ENCODE assay signal across 8 mouse cellular contexts in the genomic region with DNA sequence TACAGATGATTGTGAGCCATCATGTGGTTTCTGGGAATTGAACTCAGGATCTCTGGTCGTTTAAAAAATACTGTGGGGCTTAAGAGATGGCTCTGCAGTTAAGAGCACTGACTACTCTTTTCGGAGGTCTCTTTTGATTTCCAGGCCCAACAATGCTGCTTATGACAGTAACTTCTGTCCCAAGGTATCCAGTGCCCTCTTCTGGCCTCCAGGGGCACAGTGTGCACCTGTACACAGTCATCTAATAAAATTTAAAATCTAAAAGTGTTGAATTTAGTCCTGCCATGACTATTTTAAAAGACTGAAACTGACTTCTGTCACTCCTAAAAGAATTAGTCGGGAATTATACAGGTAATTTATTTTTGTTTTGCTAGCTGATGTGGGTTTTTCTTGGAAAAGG. TPM values are rescaled to one million over a fixed set of nuclear protein-coding genes. Genes with fewer than 3 reads are reported as not detected.
DNase-seq lines count a peak whose midpoint lies in the region; ATAC-seq and TF ChIP-seq lines count a peak whose summit lies in the region.

No protein-coding gene starts in this region.

- H3K36me3 ChIP-seq in ES-Bruce4 (ENCODE audit: control insufficient read depth, insufficient read depth, low read length, poor library complexity, severe bottlenecking): no peaks in the 10 kb centered on the region
- no peaks in the 10 kb centered on the region for H3K36me3 ChIP-seq in embryonic facial prominence, embryonic 15.5 days
- H3K36me3 ChIP-seq in midbrain, embryonic 10.5 days: no peaks in the 10 kb centered on the region

- peak overlapping the region; percentile 85; the same call in 1 of the 2 replicates for H3K4me2 ChIP-seq in embryonic facial prominence, embryonic 15.5 days (replicated peaks)

- TF ChIP-seq POLR2A in ES-Bruce4 (IDR thresholded peaks at IDR 0.05; ENCODE audit: insufficient read depth, low read length): no peak

- H3K4me1 ChIP-seq in ES-Bruce4 (ENCODE audit: control insufficient read depth, insufficient read depth, low read length): no peaks in the 10 kb centered on the region
- H3K4me1 ChIP-seq in embryonic facial prominence, embryonic 15.5 days: peaks cover 5% of the 10 kb centered on the region; the same call in 1 of the 2 replicates
- H3K4me1 ChIP-seq in midbrain, embryonic 10.5 days: peaks cover 9% of the 10 kb centered on the region

- 45% methylated on average over 3 of the region's 3 CpGs for WGBS in embryonic facial prominence, embryonic 15.5 days
- 52% methylated on average over 3 of the region's 3 CpGs for WGBS in midbrain, embryonic 10.5 days

- peaks cover 17% of the 10 kb centered on the region for H3K9me3 ChIP-seq in ES-Bruce4 (replicated peaks; ENCODE audit: control insufficient read depth, insufficient read depth, low read length, poor library complexity, severe bottlenecking)
- no peaks in the 10 kb centered on the region for H3K9me3 ChIP-seq in embryonic facial prominence, embryonic 15.5 days (replicated peaks)
- H3K9me3 ChIP-seq in midbrain, embryonic 10.5 days (replicated peaks): no peaks in the 10 kb centered on the region

- DNase-seq in kidney, adult 9 months: peak; percentile 9
- DNase-seq in kidney, adult 18-20 months: no peak
- no peak for DNase-seq in midbrain, embryonic 10.5 days (ENCODE audit: low spot score)
- no peak for DNase-seq in adrenal gland, adult 18-20 months (ENCODE audit: low spot score in 2 of 2)
- DNase-seq in layer of hippocampus, postnatal 25 days (ENCODE audit: extremely low spot score in 1 of 2, low spot score in 1 of 2): no peak
- DNase-seq in ovary, adult 18-20 months (ENCODE audit: low spot score): no peak

- TF ChIP-seq CTCF in ES-Bruce4 (IDR thresholded peaks at IDR 0.05; ENCODE audit: low read depth, low read length): peak; percentile 5

- H3K4me3 ChIP-seq in ES-Bruce4 (ENCODE audit: low read depth, low read length): no peak overlapping the region
- peak overlapping the region; percentile 76; the same call in 1 of the 2 replicates for H3K4me3 ChIP-seq in embryonic facial prominence, embryonic 15.5 days (replicated peaks)
- H3K4me3 ChIP-seq in midbrain, embryonic 10.5 days: peak overlapping the region; percentile 71

- ATAC-seq in embryonic facial prominence, embryonic 15.5 days (ENCODE audit: insufficient number of reproducible peaks, low FRiP score, low TSS enrichment, low read depth): no peak

- no peaks in the 10 kb centered on the region for H3K27me3 ChIP-seq in ES-Bruce4 (ENCODE audit: control insufficient read depth, insufficient read depth, low read length, poor library complexity, severe bottlenecking)
- H3K27me3 ChIP-seq in embryonic facial prominence, embryonic 15.5 days: no peaks in the 10 kb centered on the region
- no peaks in the 10 kb centered on the region for H3K27me3 ChIP-seq in midbrain, embryonic 10.5 days (ENCODE audit: low read depth, poor library complexity, severe bottlenecking)

- no peak overlapping the region for H3K27ac ChIP-seq in ES-Bruce4 (ENCODE audit: insufficient read depth, low read length)
- H3K27ac ChIP-seq in embryonic facial prominence, embryonic 15.5 days (replicated peaks): no peak overlapping the region
- H3K27ac ChIP-seq in midbrain, embryonic 10.5 days (replicated peaks): no peak overlapping the region

- no peak for TF ChIP-seq EP300 in ES-Bruce4 (IDR thresholded peaks at IDR 0.05; ENCODE audit: insufficient read depth, low read depth, low read length)

- no peak overlapping the region for H3K9ac ChIP-seq in ES-Bruce4 (ENCODE audit: low read depth, poor library complexity, severe bottlenecking)
- no peak overlapping the region for H3K9ac ChIP-seq in embryonic facial prominence, embryonic 15.5 days

RNA-seq across cellular contexts. Expression of a gene that starts 0.9 kb away (rescaled TPM):
- 9.6 and 12.9 TPM in 2 replicates for polyA plus RNA-seq in ES-Bruce4 (2011; ENCODE audit: insufficient read depth, insufficient read length, low read depth, missing spikeins)
- 14.9 and 19.1 TPM in 2 replicates for polyA plus RNA-seq in embryonic facial prominence, embryonic 15.5 days (2015; fragmentation: Nextera tagmentation; extraction: Ambion mirVana)
- 5.7 and 7.1 TPM in 2 replicates for polyA plus RNA-seq in midbrain, embryonic 10.5 days (2016; fragmentation: Nextera tagmentation; extraction: Ambion mirVana)
- 1 to 10 TPM; 7.8 to 8.5 TPM for total RNA-seq in adrenal gland, adult 18-20 months (2021)
- 10 to 100 TPM; 30.3 to 34.5 TPM for total RNA-seq in layer of hippocampus, postnatal 25 days (2021)

RNA-seq across cellular contexts. Expression of a gene that starts 23.2 kb away (rescaled TPM):
- 0.52 and 1.5 TPM in 2 replicates for polyA plus RNA-seq in ES-Bruce4 (2011; ENCODE audit: insufficient read depth, insufficient read length, low read depth, missing spikeins)
- polyA plus RNA-seq in embryonic facial prominence, embryonic 15.5 days (2015; fragmentation: Nextera tagmentation; extraction: Ambion mirVana): 1.0 and 1.2 TPM in 2 replicates
- 0.22 and 0.27 TPM in 2 replicates for polyA plus RNA-seq in midbrain, embryonic 10.5 days (2016; fragmentation: Nextera tagmentation; extraction: Ambion mirVana)
- total RNA-seq in adrenal gland, adult 18-20 months (2021): not detected
- total RNA-seq in layer of hippocampus, postnatal 25 days (2021): under 1 TPM; 0.25 to 0.28 TPM
